Mouse (Mus musculus) stomach, postnatal 0 days (tissue): ENCODE data around the gene Gm11562.

Source experiments
- CTCF ChIP-seq: IDR thresholded peaks from 2 replicates; pipeline ENCODE4 v1.5.1; 2016; ENCODE audit warnings: antibody characterized with exemption, low read depth, mild to moderate bottlenecking, moderate library complexity
- EP300 ChIP-seq: optimal IDR thresholded peaks from 2 replicates; pipeline ENCODE3; 2016; ENCODE audit warnings: antibody characterized with exemption

- TF ChIP-seq CTCF (no peak), EP300 (no peak)
Measured at GRCm38 (mm10) chr11:99633293-99633692, 13.1 kb upstream of the Gm11562 start.
